ENCODE assay signal across 9 mouse cellular contexts in the genomic region with DNA sequence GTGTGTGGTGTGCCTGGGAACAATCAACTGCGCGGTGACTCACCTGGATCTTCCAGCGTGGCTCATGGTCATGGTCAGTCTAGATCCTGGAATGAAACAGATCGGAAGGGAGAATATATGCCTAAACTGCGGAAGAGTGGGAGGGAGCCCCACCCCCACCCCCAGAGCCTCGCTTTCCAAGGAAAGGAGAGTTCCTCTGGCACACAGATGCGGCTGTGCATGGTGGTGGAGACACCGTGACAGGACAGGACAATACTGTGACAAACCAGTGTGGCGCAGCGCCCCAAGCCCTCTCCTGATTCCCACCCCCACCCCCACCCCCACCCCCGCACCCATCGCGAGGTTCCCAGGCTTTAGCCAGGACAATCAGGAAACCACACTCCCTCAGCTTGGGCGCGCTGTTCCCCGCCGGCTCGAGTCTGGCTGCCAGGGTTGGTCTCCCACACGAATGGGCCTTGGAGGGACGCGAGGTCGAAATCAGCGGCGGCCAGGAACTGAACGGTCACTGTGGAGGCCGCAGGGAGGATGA. TPM values are rescaled to one million over a fixed set of nuclear protein-coding genes. Genes with fewer than 3 reads are reported as not detected.
DNase-seq lines count a peak whose midpoint lies in the region; ATAC-seq and TF ChIP-seq lines count a peak whose summit lies in the region.
"Had no signal": no experiment of that assay in that cellular context is flagged by ENCODE, and none has a peak within 500 bp of the region (broad histone marks: within the 10 kb centered on the region; RNA-seq: fewer than 3 reads in every experiment).

No protein-coding gene starts in this region.

- peak; percentile 45 to 78 for DNase-seq in adrenal gland, adult (ENCODE audit: inconsistent age in 2 of 2, low spot score in 1 of 2)
- DNase-seq in adrenal gland, adult 8-10 months, result no peak
- no peak for DNase-seq in lung, adult 2 months
- no peak for DNase-seq in lung, postnatal 4 days
- peak; percentile 28 for DNase-seq in neural tube, embryonic 10.5 days (ENCODE audit: extremely low spot score, low spot score)
- no peak for DNase-seq in left cerebral cortex, adult 9 months (ENCODE audit: low spot score in 2 of 2)
- no peak for DNase-seq in frontal cortex, postnatal 14 days (ENCODE audit: low spot score in 2 of 2)

- TF ChIP-seq CTCF in lung, adult 2 months (IDR thresholded peaks at IDR 0.05; ENCODE audit: insufficient read depth, low read length), result no peak

- H3K27ac ChIP-seq in hindbrain, embryonic 16.5 days (ENCODE audit: low read depth, low read length), result peak overlapping the region; percentile 93

- H3K4me3 ChIP-seq in lung, adult 2 months (replicated peaks; ENCODE audit: extremely low read depth, low read depth, low read length), result peak overlapping the region; percentile 72
- H3K4me3 ChIP-seq in hindbrain, embryonic 16.5 days (ENCODE audit: low read length), result peak overlapping the region; percentile 92

- peak; percentile 61 for ATAC-seq in hindbrain, embryonic 16.5 days

- 7% methylated on average over 26 of the region's 26 CpGs for WGBS in lung, adult 2 months
- WGBS in hindbrain, embryonic 16.5 days, result 2% methylated on average over 26 of the region's 26 CpGs

- peak overlapping the region; percentile 88 for H3K4me2 ChIP-seq in hindbrain, embryonic 16.5 days (ENCODE audit: low read length)

- H3K9ac ChIP-seq in hindbrain, embryonic 16.5 days (ENCODE audit: low read depth, low read length), result peak overlapping the region; percentile 97

- H3K4me1 ChIP-seq in lung, adult 2 months (ENCODE audit: control insufficient read depth, insufficient read depth, low read length), result peaks cover 3% of the 10 kb centered on the region; the same call in 1 of the 2 replicates
- H3K4me1 ChIP-seq in hindbrain, embryonic 16.5 days (ENCODE audit: control insufficient read depth, insufficient read depth, low read depth, low read length), result peaks cover 27% of the 10 kb centered on the region

- H3K27me3 ChIP-seq in hindbrain, embryonic 16.5 days (replicated peaks; ENCODE audit: control insufficient read depth, insufficient read depth, low read length), result no peaks in the 10 kb centered on the region

- no peaks in the 10 kb centered on the region for H3K9me3 ChIP-seq in hindbrain, embryonic 16.5 days (ENCODE audit: control insufficient read depth, low read length)

- H3K36me3 ChIP-seq in hindbrain, embryonic 16.5 days (ENCODE audit: control insufficient read depth, insufficient read depth, low read length), result peaks cover 2% of the 10 kb centered on the region; the same call in 1 of the 2 replicates

- TF ChIP-seq POLR2A in lung, adult 2 months (IDR thresholded peaks at IDR 0.05; ENCODE audit: borderline replicate concordance, extremely low read depth, low read depth, low read length), result no peak

RNA-seq across cellular contexts. Expression of a gene that starts 0.4 kb away (rescaled TPM):
- 10 to 100 TPM; 20.2 to 71.9 (median 43.4) TPM for total RNA-seq in adrenal gland, adult 8-10 months (2022)
- 21.2 and 28.6 TPM in 2 replicates for polyA plus RNA-seq in lung, adult 2 months (2012; rRNA removed)
- 555 and 649 TPM in 2 replicates for polyA plus RNA-seq in hindbrain, embryonic 16.5 days (2015; fragmentation: Nextera tagmentation; extraction: Ambion mirVana)
- total RNA-seq: hematopoietic stem cell, adult 5-6 weeks had no signal

RNA-seq across cellular contexts. Expression of a gene that starts 13.0 kb away (rescaled TPM):
- total RNA-seq in adrenal gland, adult 8-10 months (2022), result 10 to 100 TPM in 3 of 4 experiments, 1 to 10 TPM in 1; 3.0 to 14.4 (median 11.8) TPM
- polyA plus RNA-seq in lung, adult 2 months (2012; rRNA removed), result 2.9 and 4.3 TPM in 2 replicates
- polyA plus RNA-seq in hindbrain, embryonic 16.5 days (2015; fragmentation: Nextera tagmentation; extraction: Ambion mirVana), result 5.1 and 5.5 TPM in 2 replicates

RNA-seq across cellular contexts. Expression of a gene that starts 46.6 kb away (rescaled TPM):
- total RNA-seq in adrenal gland, adult 8-10 months (2022), result 10 to 100 TPM; 19.5 to 29.0 (median 23.2) TPM
- 28.1 and 34.1 TPM in 2 replicates for polyA plus RNA-seq in lung, adult 2 months (2012; rRNA removed)
- polyA plus RNA-seq in hindbrain, embryonic 16.5 days (2015; fragmentation: Nextera tagmentation; extraction: Ambion mirVana), result 37.8 and 42.8 TPM in 2 replicates

Comparison
In these comparisons a context has a peak if more than half of its experiments do, and no peak if none do; other contexts are left out.
1. DNase-seq: peak in adrenal gland, adult (2 of 2) and neural tube, embryonic 10.5 days (single experiment); none in adrenal gland, adult 8-10 months (single experiment), lung, adult 2 months (single experiment), lung, postnatal 4 days (0 of 2), left cerebral cortex, adult 9 months (0 of 2) and frontal cortex, postnatal 14 days (0 of 2).
2. RNA of a gene that starts 0.4 kb away (polyA plus RNA-seq): 555 to 649 TPM in hindbrain, embryonic 16.5 days; 21.2 to 28.6 TPM in lung, adult 2 months; every median in the first group is over 10 times any median in the second.